Mouse (Mus musculus) gastrocnemius, postnatal 25 days (tissue): ENCODE data around the gene Bcap29. TPM values are rescaled to one million over a fixed set of nuclear protein-coding genes. Genes with fewer than 3 reads are reported as not detected.
"Not testable (repeated sequence)": the region's sequence is repeated elsewhere in the genome, so short reads cannot be mapped to it uniquely, and the experiment has no call there.

Experiments
- DNase-seq: peaks from one replicate; pipeline ENCODE4 v3.0.0; 2022
- long read RNA-seq, 2 experiments: library from polyadenylated mRNA; stranded (forward); transcript quantifications; one replicate each; pipeline ENCODE4 v2.0.0; 2021
- total RNA-seq, 2 experiments: library from RNA; stranded (reverse); gene quantifications; 1 replicate in 1 of 2; 2 replicates in 1 of 2; pipeline ENCODE4 v1.2.3; 2021

Gene Bcap29
- total RNA-seq: 10 to 100 TPM; 24.2 to 28.2 TPM
- long read RNA-seq, experiment 1, full-length matches to known transcripts: 70 of 76 reads
- long read RNA-seq, experiment 1, partial matches to known transcripts: 1 of 76 reads
- long read RNA-seq, experiment 1, other reads (novel, unspliced or antisense): 5 of 76 reads
- long read RNA-seq, experiment 2, full-length matches to known transcripts: 65 of 67 reads
- long read RNA-seq, experiment 2, partial matches to known transcripts: 0 of 67 reads
- long read RNA-seq, experiment 2, other reads (novel, unspliced or antisense): 2 of 67 reads

GRCm38 (mm10) chr12:31634343-31635239, at the start of gene Bcap29:
Gene Bcap29 (minus strand): TSS chr12:31634658.
- DNase-seq: peak; percentile 79

- no peak for DNase-seq
Measured at GRCm38 (mm10) chr12:31667187-31667586, 32.7 kb upstream of the Bcap29 start.

GRCm38 (mm10) chr12:31665999-31666398, 31.5 kb upstream of the Bcap29 start:
- DNase-seq: no peak

DNA sequence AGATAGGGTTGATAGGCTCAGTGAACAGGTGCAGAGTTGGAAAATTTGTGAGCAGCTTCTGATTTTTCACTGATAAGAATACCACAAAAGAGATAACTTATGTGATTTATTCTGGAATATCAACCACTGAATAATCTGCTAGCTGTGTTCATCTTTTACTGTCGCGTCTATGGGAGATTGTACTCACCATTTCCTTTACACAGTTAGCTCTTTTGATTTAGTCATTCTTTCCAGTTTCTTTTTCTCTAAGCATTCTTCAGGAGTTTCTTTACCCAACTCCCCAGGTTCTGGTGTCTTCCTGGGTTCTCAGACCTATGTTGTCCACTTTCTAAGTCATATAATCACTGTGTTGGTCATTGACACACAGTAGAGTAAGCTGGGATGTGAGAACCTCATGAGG, 22.4 kb upstream of the Bcap29 start:
- no peak for DNase-seq

DNA sequence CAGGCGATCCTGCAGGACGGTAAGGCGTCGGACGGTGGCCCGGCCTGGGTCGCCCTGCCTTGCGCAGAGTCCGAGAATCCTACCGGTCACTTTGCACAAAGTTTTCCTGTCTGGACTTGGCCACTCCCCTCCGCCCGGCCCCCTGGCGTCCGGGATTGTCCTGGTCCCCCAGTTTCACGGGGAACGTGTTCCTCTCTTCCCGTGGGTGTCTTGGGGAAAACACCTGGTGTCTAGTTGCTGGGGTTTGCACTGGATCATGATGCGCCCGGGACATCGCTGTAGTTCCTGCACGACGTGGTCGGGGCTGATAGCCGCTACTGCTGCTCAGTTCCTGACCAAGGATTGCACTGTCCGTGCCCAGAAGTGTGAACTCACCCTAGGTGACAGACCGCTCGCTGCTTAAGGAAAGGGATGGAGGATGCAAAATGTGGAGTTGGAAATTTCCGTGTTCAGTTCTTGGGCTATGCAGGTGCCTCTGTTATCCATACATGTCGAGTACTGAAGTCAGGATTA, 20.6 kb upstream of the Bcap29 start:
- DNase-seq: no peak

DNA sequence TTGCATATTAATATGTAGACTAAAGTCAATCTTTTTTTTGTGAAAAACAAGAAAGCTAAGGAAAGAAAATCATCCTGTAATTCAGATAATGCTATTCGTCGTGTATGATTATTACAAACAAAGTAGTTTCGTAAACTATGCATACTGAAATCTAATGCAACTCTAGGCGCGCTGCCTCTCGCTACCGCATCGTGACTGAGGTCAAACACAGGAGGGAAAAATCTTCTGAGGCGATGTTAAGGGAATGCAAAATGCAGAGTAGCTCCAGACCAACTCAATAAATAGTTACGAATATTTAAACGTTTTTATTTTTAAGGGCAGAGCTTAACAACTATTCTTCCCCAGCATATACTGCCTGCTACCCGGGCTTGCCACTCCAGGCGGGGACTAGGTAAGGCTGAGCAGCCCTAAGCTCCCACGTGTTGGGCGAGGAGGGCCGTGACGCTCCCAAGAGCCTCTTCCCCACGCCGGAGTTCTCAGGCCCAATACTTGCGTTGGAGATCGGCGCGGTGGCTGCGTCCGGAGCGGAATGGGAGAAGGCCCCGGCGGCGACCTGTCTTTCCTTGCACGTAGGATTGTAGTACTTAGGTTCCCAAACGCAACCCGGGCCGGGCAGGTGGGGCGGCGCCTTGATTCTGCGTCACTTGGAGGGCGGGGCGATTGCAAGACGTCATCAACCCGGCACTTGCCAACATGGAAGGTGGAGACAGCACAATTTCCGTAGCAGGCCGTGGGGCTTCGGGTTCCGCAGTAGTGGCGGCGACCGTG, 19.9 kb upstream of the Bcap29 start, which contains the start of the genes Dus4l and Cog5:
Dus4l (minus strand) TSS at position 630 of the 768 bp plus-strand sequence.
Cog5 (plus strand) TSS at position 673 of the 768 bp plus-strand sequence.
- DNase-seq: peak; percentile 91

GRCm38 (mm10) chr12:31653611-31654010, 19.2 kb upstream of the Bcap29 start:
- no peak for DNase-seq

DNA sequence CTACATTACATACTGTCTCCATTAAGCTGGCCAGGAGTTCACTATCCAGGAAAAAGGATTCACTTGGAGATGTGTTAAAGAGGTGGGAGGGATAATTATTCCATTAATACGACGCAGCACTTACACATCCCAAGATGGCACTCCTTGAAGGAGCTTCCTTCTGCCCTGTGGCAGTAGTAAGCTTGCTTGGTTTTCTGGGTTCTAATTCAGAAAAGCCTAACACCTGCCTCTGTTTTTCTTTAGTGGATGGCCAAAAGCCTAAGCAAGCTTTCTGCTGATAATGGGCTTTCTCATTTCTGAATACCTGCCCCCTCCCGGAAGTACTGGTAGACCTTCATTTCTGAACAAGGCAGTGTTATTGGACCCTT, 766 bp upstream of the Bcap29 start:
- no peak for DNase-seq

- no peak for DNase-seq
Measured at GRCm38 (mm10) chr12:31633970-31634342, 502 bp downstream of the Bcap29 start.

- DNase-seq: not testable (repeated sequence)
Measured at GRCm38 (mm10) chr12:31628396-31628795, 6.1 kb downstream of the Bcap29 start.

DNA sequence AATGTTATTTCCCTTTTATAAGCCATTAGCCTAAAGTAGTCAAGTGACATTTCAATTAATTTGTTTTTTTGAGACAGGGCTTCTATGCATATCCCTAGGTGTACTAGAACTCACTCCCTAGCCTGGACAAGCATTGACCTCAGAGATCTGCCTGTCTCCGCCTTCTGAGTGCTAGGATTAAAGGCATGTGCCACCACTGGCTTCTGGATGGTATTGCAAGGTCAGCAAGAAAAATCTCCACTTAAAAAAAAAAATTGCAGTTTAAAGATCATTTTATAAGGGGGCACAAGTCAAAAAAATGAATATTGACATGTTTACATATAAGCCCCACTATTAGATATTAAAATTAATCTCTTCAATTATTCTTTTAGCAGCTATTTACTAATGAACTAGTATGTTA, 9.4 kb downstream of the Bcap29 start:
- DNase-seq: no peak

DNA sequence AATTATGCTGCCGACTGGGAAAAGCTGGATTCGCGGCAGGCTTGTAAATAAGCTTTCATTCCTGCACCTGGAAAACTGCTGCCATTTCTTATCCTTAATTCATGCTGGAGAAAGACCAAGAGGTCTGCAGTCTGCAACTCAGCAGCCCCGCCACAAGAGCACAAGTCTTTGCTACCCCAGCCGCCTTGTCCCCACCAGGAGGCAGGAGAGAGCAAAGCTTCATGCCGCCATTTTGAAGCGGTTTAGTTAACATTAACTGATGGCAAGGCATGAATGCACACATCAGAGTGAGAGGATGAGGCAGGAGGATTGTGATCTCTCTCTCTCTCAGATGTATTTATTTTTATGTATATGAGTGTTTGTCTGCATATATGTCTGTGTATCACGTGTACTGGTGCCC, 14.4 kb downstream of the Bcap29 start:
- DNase-seq: no peak

GRCm38 (mm10) chr12:31613353-31613752, 21.1 kb downstream of the Bcap29 start:
- DNase-seq: no peak

DNA sequence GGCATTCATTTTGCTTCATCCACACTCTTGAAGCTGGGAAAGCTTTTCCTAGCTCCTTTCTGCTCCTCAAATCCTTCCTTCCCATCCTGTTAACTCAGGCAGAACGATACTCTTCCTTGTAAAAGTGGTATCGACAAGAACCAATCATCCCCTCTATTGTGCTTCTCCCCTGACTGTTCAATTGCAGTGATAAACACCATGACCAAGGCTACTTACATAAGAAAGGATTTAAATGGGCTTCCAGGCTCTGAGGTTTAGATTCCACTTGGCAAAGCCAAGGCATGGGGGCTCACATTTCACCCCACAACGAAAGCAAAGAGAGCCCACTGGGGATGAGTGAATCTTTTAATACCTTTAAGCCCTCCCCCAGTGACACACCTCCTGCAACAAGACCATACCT, 26.3 kb downstream of the Bcap29 start:
- DNase-seq: no peak

DNA sequence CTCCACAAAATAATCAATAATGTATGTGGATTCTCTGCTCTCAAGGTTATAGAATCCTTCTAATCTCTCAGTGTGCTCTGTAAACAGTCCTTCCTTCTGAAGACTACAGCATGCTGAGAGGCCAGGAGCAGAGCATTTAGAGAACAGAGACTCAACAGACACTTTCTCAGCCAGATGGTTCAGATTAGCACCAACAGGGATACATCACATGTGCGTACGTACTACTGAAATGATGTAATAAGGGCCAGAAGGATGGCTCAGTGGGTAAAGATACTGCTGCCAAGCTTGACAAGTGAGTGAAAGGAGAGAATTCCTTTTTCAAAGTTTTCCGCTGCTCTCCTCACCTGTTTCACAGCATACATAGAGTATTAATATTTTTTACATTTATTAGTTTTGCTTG, 29.6 kb downstream of the Bcap29 start:
- DNase-seq: no peak

DNA sequence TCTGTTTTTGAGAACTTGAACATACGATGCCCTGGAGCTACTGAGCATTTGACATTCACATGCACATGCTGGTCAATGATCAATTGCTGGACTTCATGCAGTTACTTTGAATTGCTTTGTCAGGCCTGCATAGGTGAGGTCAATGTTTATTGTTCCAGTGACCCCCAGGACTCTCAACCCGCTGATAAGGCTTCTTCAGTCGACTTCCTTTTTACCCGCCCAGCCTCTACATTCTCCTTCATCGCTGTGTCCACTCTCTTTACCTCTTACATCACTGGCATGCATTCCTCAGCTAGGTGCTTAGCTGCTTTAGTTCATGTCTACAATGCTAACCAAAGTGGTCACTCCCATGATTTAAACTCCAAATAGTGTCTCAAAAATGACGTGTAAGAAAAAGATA, 30.9 kb downstream of the Bcap29 start:
- DNase-seq: no peak

DNA sequence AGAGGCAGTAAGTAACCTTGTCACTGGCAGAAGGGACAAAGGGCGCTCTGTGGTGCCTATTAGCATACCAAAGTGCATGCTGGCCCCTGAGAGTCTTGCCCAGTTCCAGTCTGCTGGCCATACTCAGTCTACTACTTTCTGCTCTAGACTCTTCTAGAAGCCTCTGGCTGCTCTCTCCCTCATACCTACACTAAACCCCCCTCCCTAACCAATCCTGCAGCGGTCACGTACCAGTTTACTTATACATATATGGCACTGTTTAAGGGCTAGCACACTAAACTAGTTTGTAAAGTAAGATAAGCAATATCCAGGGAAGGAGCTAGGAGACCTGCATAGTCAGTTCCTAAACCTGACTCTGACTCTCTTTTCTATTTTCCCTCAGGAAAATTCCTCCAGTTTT, 40.2 kb downstream of the Bcap29 start:
- no peak for DNase-seq

- no peak for DNase-seq
Measured at GRCm38 (mm10) chr12:31592011-31592410, 42.4 kb downstream of the Bcap29 start.

DNA sequence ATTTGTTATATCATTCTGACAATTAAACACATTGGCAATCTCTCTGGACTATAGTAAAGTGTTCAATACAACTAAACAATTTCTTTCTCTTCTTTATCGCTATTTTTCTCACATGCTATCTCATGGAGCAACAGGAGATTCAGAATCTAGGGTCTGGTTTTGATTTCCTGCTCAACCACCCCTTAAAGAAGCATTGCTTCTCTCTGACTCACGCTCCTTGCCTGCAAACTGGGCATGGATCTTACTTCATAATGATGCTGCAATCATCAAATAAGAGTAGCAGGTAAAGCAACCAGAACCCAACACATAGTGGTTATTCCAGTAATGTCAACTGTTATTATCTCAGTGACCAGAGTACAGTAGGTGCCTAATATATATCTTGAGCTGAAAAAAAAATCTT, 50.7 kb downstream of the Bcap29 start:
- no peak for DNase-seq

DNA sequence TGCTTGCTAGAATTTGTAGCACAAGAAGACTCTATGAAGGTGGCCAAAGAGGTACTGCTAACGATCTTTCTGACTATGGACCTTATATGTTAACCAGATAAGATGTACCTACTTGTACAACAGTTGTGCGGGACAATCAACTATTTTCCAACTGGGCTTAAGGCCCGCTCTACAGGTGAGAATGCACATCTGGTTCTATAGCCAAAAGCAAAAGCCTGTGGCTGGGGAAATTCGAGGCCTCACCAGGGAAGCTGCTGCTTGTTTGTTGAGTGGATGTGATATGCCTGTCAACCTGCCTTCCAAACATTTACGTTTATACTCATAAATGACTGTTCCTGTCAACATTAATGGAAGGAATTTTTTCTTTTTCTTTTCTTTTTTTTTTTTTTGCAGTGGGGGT, 52.4 kb downstream of the Bcap29 start:
- DNase-seq: no peak

GRCm38 (mm10) chr12:31581319-31581810, 53.1 kb downstream of the Bcap29 start:
- no peak for DNase-seq

DNA sequence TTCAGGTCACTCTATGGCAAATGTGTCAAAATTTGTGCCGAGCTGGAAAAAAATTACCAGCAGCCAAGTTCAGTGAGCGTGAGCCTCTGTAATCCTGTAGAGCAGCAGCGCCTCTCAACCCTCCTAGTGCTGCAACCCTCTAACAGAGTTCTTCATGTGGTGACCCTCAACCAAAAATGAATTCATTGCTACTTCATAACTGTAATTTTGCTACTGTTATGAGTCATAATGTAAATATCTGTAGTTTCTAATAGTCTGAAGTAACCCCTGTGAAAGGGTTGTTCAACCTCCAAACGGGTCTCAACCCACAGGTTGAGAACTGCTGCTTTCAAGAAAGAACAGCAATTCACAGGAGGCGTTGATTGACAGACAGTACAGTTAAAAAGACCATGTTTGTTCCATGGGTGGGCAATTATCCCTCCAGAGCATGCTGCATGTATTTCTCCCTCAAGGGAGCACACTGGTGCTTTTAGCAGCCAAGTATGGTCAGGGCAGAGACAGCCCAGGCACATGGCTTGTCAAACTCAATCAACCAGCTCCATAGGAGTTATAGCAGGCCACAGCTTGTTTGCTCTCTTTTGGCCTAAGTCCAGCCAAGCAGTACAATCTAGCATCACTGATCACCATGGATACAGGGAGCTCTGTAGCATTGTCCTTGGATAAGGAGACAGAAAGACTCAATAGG, 53.7 kb downstream of the Bcap29 start:
- no peak for DNase-seq
